Mouse (Mus musculus) intestine, embryonic 14.5 days (tissue): Measurements from ENCODE around the gene Psd. TPM values are rescaled to one million over a fixed set of nuclear protein-coding genes. Genes with fewer than 3 reads are reported as not detected.
A peak's percentile ranks its signal among the peaks of the same experiment; 100 is the strongest.

Source experiments
- ATAC-seq: fragments of 200-750 bp; cut with Nextera tagmentation; replicated peaks from 2 replicates; pipeline ENCODE4 v1.8.0; 2017; ENCODE audit warnings: low read depth, moderate number of reproducible peaks, moderate TSS enrichment, moderate library complexity; ENCODE audit not compliant: low FRiP score, low TSS enrichment
- DNase-seq: peaks from one replicate; pipeline ENCODE4 v3.0.0-alpha.2; 2018; ENCODE audit warnings: low spot score
- H3K27ac ChIP-seq: fragments of 300-500 bp; sonication (generic); 2 replicates; pipeline ENCODE4 v1.5.1; 2014; ENCODE audit warnings: low read depth, mild to moderate bottlenecking, control low read depth
- H3K27me3 ChIP-seq: fragments of 300-500 bp; sonication (generic); replicated peaks from 2 replicates; pipeline ENCODE4 v1.6.1; 2014; ENCODE audit warnings: low read length, control low read depth; ENCODE audit not compliant: control insufficient read depth, insufficient read depth
- H3K36me3 ChIP-seq: fragments of 300-500 bp; sonication (generic); 2 replicates; pipeline ENCODE4 v1.6.1; 2014; ENCODE audit warnings: low read length, control low read depth; ENCODE audit not compliant: control insufficient read depth, insufficient read depth
- H3K4me1 ChIP-seq: fragments of 300-500 bp; sonication (generic); replicated peaks from 2 replicates; pipeline ENCODE4 v1.6.1; 2014; ENCODE audit warnings: low read length, control low read depth, mixed read lengths; ENCODE audit not compliant: control insufficient read depth, insufficient read depth
- H3K4me2 ChIP-seq: fragments of 300-500 bp; sonication (generic); 2 replicates; pipeline ENCODE4 v1.6.1; 2014; ENCODE audit warnings: low read length
- H3K4me3 ChIP-seq: fragments of 300-500 bp; sonication (generic); 2 replicates; pipeline ENCODE4 v1.5.1; 2014; ENCODE audit warnings: low read depth, low read length, control low read depth, mixed read lengths
- H3K9ac ChIP-seq: fragments of 300-500 bp; sonication (generic); 2 replicates; pipeline ENCODE4 v1.6.1; 2014; ENCODE audit warnings: mild to moderate bottlenecking, low read length
- H3K9me3 ChIP-seq: fragments of 300-500 bp; sonication (generic); 2 replicates; pipeline ENCODE4 v1.6.1; 2016; ENCODE audit warnings: low read length, control low read depth; ENCODE audit not compliant: control insufficient read depth
- WGBS: fragments of 180-500 bp; shearing (Covaris S2); extraction: QIAGEN DNeasy Blood & Tissue Kit; methylation state at CpG from one replicate; pipeline ENCODE4 v1.1.7; 2014; 5-methylcytosine and 5-hydroxymethylcytosine counted together
- polyA plus RNA-seq: library from polyadenylated mRNA; unstranded; fragments of >200 nt; fragmentation: Nextera tagmentation; extraction: Ambion mirVana; gene quantifications from 2 replicates; pipeline ENCODE4 v1.2.1, GENCODE M21; 2014

The Psd gene
- polyA plus RNA-seq, 1 experiment from 2014 or later, result 43.9 TPM

DNA sequence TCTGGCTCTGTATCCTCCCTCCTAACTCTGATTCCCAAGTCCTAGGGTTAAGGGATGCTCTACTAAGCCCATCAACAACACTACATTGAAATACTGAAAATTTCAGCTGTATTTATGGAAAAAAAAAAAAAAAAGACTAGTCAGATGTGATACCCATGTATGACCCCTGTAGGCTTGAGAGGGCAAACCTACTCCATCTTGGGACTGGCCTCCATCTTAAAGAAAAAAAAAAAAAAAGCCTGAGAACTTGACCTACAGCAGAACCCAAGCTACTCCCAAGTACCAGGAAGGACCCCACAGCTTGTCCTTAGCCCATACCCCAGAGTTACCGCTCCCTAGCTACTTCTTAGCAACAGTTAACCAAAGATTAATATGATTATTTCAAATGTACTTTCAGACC, 20.2 kb upstream of the Psd start:
- WGBS, result 97% methylated on average over 1 of the region's 1 CpGs
- Histone ChIP-seq H3K27me3 (0 out of 2 replicates have a peak, but pooled peaks cover 3% of the 10 kb centered on the region), H3K4me3 (no peak overlapping the region), H3K9ac (no peak overlapping the region), H3K9me3 (no peaks in the 10 kb centered on the region), H3K27ac (no peak overlapping the region), H3K4me2 (no peak overlapping the region), H3K36me3 (no peaks in the 10 kb centered on the region), H3K4me1 (no peaks in the 10 kb centered on the region)
- ATAC-seq (no peak), DNase-seq (no peak)

DNA sequence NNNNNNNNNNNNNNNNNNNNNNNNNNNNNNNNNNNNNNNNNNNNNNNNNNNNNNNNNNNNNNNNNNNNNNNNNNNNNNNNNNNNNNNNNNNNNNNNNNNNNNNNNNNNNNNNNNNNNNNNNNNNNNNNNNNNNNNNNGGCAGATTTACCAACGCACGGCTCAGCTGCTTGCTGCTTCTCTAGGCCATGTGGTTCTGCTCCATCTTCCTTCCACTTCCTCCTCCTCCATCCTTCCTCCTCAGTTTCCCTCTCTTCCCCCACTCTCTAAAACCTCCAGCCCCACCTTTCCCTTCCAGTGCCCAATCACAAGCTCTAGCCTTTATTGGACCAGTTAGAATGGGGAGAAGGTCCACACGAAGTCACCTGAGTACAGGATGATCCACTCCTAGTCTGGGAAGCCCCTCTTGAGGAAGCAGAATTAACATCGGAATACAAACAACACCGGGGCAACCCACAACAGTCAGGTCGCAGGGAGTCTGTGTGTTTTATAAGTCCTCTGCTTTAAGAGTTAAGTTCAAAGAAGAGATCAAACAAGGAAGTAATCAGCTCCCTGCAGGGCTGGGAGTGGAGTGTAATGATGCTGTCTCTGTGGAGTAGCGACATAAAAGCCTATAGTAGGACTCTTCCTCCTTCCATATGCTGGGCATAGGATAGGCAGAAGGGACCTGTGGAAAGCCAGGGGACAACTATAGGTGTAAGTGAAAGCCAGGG, 17.9 kb upstream of the Psd start:
- Histone ChIP-seq H3K9ac (no peak overlapping the region), H3K4me1 (no peaks in the 10 kb centered on the region), H3K4me2 (no peak overlapping the region), H3K36me3 (no peaks in the 10 kb centered on the region), H3K27ac (no peak overlapping the region), H3K27me3 (0 out of 2 replicates have a peak, but pooled peaks cover 3% of the 10 kb centered on the region), H3K9me3 (no peaks in the 10 kb centered on the region), H3K4me3 (no peak overlapping the region)
- no peak for DNase-seq
- no peak for ATAC-seq
- 14% methylated on average over 7 of the region's 7 CpGs for WGBS

DNA sequence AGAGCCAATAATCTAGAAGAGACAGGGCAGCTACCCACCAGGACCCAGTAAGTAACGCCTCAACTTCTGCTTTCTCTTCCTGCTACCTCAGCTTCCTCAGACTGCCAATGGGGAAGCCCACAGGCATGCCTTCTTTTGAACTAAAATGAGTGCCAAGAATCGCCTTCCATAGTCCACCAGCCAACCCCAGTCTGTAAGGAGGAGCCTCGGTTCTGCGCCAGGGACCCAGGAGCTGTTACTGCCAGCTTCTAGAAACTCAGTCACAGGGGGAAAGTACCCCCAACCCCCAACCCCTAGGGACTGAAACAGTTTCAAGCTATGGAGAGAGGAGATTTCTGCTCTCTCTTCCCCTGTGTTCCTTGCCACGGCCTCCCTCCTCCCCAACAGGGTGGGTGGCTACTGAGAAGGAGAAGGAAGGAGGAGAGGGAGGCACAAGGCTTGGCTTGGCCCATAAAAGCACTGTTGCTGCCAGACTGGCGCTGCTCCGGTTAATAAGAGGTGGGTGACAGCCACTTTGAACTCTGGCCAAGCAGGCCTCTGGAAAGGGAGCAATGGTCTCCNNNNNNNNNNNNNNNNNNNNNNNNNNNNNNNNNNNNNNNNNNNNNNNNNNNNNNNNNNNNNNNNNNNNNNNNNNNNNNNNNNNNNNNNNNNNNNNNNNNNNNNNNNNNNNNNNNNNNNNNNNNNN, 12.5 kb upstream of the Psd start:
- WGBS, result 76% methylated on average over 7 of the region's 7 CpGs
- Histone ChIP-seq H3K27ac (no peak overlapping the region), H3K9me3 (no peaks in the 10 kb centered on the region), H3K4me3 (no peak overlapping the region), H3K4me2 (no peak overlapping the region), H3K4me1 (peaks cover 4% of the 10 kb centered on the region; the same call in 1 of the 2 replicates), H3K9ac (no peak overlapping the region), H3K27me3 (no peaks in the 10 kb centered on the region), H3K36me3 (no peaks in the 10 kb centered on the region)
- DNase-seq (no peak), ATAC-seq (no peak)

DNA sequence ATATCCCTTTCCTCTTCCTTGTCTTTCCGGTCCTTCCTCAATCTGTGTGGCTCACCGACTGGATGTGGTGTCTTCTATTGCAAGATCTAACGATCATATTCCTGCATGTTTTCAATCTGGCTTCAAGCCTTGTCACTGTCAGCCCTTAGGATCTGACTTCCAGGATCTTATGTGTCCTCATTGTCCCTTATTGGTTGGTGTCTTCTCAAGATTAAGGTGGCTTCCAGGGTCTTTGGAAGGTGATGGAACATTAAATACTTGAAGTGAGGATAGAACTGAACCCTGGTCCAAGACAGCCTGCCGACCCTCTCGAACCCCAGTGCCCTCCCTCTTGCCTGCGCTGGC, 12.0 kb upstream of the Psd start:
- Histone ChIP-seq H3K9me3 (no peaks in the 10 kb centered on the region), H3K4me1 (peaks cover 4% of the 10 kb centered on the region; the same call in 1 of the 2 replicates), H3K4me2 (peak overlapping the region; percentile 70), H3K27me3 (no peaks in the 10 kb centered on the region), H3K9ac (no peak overlapping the region), H3K4me3 (peak overlapping the region; percentile 67), H3K27ac (no peak overlapping the region), H3K36me3 (no peaks in the 10 kb centered on the region)
- no peak for ATAC-seq
- DNase-seq, result no peak
- 53% methylated on average over 6 of the region's 6 CpGs for WGBS

DNA sequence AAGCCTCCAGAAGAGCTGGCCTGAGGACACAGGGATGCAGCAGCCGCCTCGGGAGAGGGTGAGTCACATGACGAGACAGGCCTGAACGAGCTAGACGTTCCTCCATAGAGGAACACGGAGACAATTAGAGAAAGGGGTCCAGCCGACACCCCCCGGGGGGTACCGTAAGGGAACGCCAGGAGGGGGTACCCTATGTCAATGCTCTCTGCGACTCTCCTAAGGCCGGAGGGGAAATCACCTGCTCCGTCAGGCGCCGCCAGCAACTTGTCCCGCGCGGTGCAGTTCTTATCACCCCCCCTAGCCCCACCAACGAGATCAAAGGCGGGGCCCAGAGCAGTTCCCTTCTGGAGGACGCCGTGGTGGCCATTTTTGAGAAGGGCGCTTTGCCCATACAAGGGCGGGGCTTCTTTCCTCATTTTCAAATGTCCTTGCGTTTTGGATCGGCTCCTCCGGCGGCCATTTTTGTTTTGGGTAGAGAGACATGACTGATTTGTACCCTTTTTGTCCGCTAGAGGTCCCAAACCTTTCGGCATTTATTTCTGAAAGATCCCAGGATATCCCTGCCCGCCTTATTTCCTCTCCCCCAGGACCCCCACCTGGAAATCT, 11.5 kb upstream of the Psd start, which contains the start of gene Cuedc2:
Gene Cuedc2, minus strand, starts transcription at position 372 of the 606 bp plus-strand sequence.
- H3K27ac ChIP-seq, result no peak within 1 kb of the TSS
- peak within 1 kb of the TSS; percentile 60 for H3K9ac ChIP-seq
- WGBS, result 0% methylated on average over 31 of the region's 31 CpGs
- peak within 1 kb of the TSS; percentile 67 for H3K4me3 ChIP-seq
- DNase-seq (peak; percentile 99), ATAC-seq (peak; percentile 85)
- peak within 1 kb of the TSS; percentile 70 for H3K4me2 ChIP-seq
- H3K4me1 ChIP-seq, result peaks cover 4% of the 10 kb centered on the region; the same call in 1 of the 2 replicates
- no peaks in the 10 kb centered on the region for H3K36me3 ChIP-seq
- no peaks in the 10 kb centered on the region for H3K27me3 ChIP-seq
- no peaks in the 10 kb centered on the region for H3K9me3 ChIP-seq

DNA sequence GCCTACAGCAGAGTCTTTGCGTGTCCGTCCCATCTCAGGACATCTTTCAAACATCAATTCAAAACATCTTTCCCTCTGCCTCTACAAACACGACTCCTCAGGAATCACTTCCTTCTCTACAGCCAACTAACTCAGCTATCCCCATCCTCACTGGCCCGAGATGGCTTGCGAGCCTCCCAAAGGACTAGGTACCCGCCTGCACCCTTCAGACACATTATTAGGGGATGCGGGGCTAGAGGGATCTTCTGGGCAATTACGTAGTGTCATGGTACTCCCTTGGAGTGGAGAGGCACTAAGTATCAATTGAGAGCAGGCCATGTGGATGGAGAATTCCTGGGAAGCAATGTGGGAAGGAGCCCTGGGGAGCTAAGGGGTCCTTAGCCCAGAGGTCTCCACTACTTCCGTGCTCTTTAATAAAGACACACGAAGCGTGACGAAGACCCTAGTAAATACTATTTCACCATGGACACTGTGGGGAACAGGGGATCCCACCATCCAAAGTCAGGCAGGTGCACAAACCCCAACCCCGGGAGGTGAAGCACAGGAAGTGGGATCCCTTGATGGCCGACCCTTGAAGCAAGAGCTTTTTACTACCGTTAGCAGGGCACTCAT, 10.9 kb upstream of the Psd start:
- DNase-seq (no peak), ATAC-seq (no peak)
- peak overlapping the region; percentile 70 for H3K4me2 ChIP-seq
- H3K4me1 ChIP-seq, result peaks cover 4% of the 10 kb centered on the region; the same call in 1 of the 2 replicates
- H3K9ac ChIP-seq, result peak overlapping the region; percentile 60
- H3K27ac ChIP-seq, result no peak overlapping the region
- no peaks in the 10 kb centered on the region for H3K27me3 ChIP-seq
- 30% methylated on average over 15 of the region's 15 CpGs for WGBS
- no peaks in the 10 kb centered on the region for H3K9me3 ChIP-seq
- H3K36me3 ChIP-seq, result no peaks in the 10 kb centered on the region
- peak overlapping the region; percentile 67 for H3K4me3 ChIP-seq

DNA sequence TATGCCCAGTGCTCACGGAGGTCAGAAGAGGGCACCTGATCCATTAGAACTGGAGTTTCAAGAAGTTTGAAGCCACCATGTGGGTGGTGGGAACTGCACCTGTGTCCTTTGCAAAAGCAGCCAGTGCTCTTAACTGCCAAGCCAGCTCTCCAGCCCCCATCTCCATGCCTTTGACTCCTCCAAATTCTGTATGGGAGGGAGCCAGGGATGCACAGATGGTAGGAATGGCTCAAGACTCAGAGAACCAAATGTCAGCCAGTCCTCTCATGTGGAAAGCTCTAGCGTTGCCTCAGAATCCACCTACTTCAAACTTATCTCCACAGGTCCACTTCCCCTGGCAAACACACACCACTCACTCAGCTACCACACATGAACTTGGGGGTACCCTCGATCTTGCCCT, 7.0 kb upstream of the Psd start:
- DNase-seq (no peak), ATAC-seq (no peak)
- Histone ChIP-seq H3K27me3 (no peaks in the 10 kb centered on the region), H3K27ac (no peak overlapping the region), H3K9ac (no peak overlapping the region), H3K4me3 (no peak overlapping the region), H3K4me2 (no peak overlapping the region), H3K4me1 (peaks cover 14% of the 10 kb centered on the region), H3K36me3 (peaks cover 20% of the 10 kb centered on the region), H3K9me3 (no peaks in the 10 kb centered on the region)
- WGBS, result 89% methylated on average over 3 of the region's 3 CpGs

DNA sequence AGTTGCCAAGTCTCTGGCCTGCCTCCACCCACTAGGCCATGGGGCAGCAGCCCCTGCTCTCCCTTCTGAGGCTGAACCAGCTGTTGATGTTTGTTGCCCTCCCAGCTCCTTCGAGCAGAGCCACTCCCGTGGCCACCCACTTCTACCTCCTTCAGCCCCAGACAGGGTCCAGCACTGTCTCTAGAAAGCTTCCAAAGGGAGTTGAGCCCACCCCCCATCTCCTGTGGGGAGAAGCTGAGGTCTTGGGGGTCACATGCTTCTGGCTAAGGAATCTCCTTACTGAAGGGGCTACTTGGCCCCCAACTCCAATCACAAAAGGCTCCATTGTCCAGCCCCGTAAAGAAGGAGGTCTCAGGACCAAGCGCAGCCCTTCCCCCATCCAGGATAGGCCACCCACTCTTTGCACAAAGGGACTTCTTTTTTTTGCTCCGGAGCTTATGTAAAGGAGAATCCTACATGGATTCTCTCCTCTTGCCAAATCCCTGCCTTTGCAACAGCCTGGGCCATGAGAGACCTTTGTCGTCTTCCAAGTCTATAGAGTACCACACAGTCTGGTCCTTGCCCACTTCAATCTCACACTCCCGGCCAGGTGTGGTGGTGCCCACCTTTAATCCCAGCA, 5.9 kb upstream of the Psd start:
- WGBS, result 65% methylated on average over 7 of the region's 7 CpGs
- no peak for DNase-seq

More for the DNA sequence above, 5.9 kb upstream of the Psd start:
- no peak overlapping the region for H3K27ac ChIP-seq
- H3K9me3 ChIP-seq, result no peaks in the 10 kb centered on the region
- peaks cover 14% of the 10 kb centered on the region for H3K4me1 ChIP-seq
- no peak for ATAC-seq
- H3K4me3 ChIP-seq, result no peak overlapping the region
- peaks cover 20% of the 10 kb centered on the region for H3K36me3 ChIP-seq
- no peak overlapping the region for H3K4me2 ChIP-seq
- H3K27me3 ChIP-seq, result no peaks in the 10 kb centered on the region
- no peak overlapping the region for H3K9ac ChIP-seq
